Mouse (Mus musculus) CH12.LX (cell line): ENCODE results near the gene Lcn6. TPM values are rescaled to one million over a fixed set of nuclear protein-coding genes. Genes with fewer than 3 reads are reported as not detected.

Experiments
- DNase-seq: peaks from one replicate; pipeline ENCODE4 v3.0.0-alpha.2; 2013; ENCODE audit errors: extremely low read depth
- H3K27ac ChIP-seq: 2 replicates; pipeline ENCODE4 v1.5.1; 2012; ENCODE audit warnings: low read depth, mild to moderate bottlenecking, control low read depth, moderate library complexity; ENCODE audit not compliant: insufficient read depth
- H3K27me3 ChIP-seq: replicated peaks from 2 replicates; pipeline ENCODE3; 2012; ENCODE audit warnings: inconsistent platforms
- H3K36me3 ChIP-seq, 2 experiments: replicated peaks in 1 of 2; 2 replicates each; pipeline versions ENCODE3 to v1.6.1; 2012; ENCODE audit warnings: inconsistent platforms in 1 of 2, low read length in 1 of 2, mild to moderate bottlenecking in 1 of 2, mixed read lengths in 1 of 2, moderate library complexity in 1 of 2; ENCODE audit not compliant: control insufficient read depth in 1 of 2, insufficient read depth in 1 of 2
- H3K4me1 ChIP-seq, 2 experiments: 2 replicates each; pipeline ENCODE4 v1.6.1; 2012; ENCODE audit warnings: inconsistent platforms in 1 of 2, moderate library complexity in 1 of 2; ENCODE audit not compliant: insufficient read depth in 2 of 2, control insufficient read depth in 1 of 2
- H3K4me2 ChIP-seq: 2 replicates; pipeline ENCODE4 v1.6.1; 2012; ENCODE audit warnings: low read depth, mild to moderate bottlenecking, control low read depth; ENCODE audit not compliant: poor library complexity, insufficient read depth, severe bottlenecking
- H3K4me3 ChIP-seq, 3 experiments: fragments of 150-350 bp in 1 of 3; sonication (generic) in 1 of 3; replicated peaks in 1 of 3; 2 replicates each; pipeline versions ENCODE3 to v1.5.1; 2011 to 2012; ENCODE audit warnings: low read depth in 2 of 3, low read length in 2 of 3, mild to moderate bottlenecking in 2 of 3, moderate library complexity in 2 of 3, control low read depth in 1 of 3, improper control_type of control experiment in 1 of 3, inconsistent platforms in 1 of 3, mixed read lengths in 1 of 3; ENCODE audit not compliant: poor library complexity in 1 of 3
- H3K79me2 ChIP-seq: replicated peaks from 2 replicates; pipeline ENCODE4 v1.6.1; 2012; ENCODE audit warnings: mild to moderate bottlenecking, moderate library complexity; ENCODE audit not compliant: control insufficient read depth, poor library complexity, insufficient read depth, severe bottlenecking; ENCODE audit errors: extremely low read depth
- H3K9ac ChIP-seq: 2 replicates; pipeline ENCODE4 v1.6.1; 2012; ENCODE audit warnings: low read depth, mild to moderate bottlenecking, control low read depth, moderate library complexity; ENCODE audit not compliant: insufficient read depth
- H3K9me3 ChIP-seq: replicated peaks from 2 replicates; pipeline ENCODE3; 2012; ENCODE audit warnings: low read length, inconsistent platforms, mixed read lengths
- BHLHE40 ChIP-seq: IDR thresholded peaks from 2 replicates; pipeline ENCODE4 v1.6.1; 2011; ENCODE audit warnings: mild to moderate bottlenecking, low read depth, low read length, improper control_type of control experiment
- CHD2 ChIP-seq: IDR thresholded peaks from 2 replicates; pipeline ENCODE4 v1.6.1; 2011; ENCODE audit warnings: low read length, improper control_type of control experiment
- CTCF ChIP-seq, 2 experiments: IDR thresholded peaks in 1 of 2; conservative IDR thresholded peaks in 1 of 2; 2 replicates each; pipeline ENCODE4 v1.5.1; 2011 to 2012; ENCODE audit warnings: low read depth in 2 of 2, low read length in 2 of 2, improper control_type of control experiment in 1 of 2, inconsistent platforms in 1 of 2, mild to moderate bottlenecking in 1 of 2, moderate library complexity in 1 of 2
- E2F4 ChIP-seq: IDR thresholded peaks from 2 replicates; pipeline ENCODE4 v1.6.1; 2011; ENCODE audit warnings: low read depth, low read length, improper control_type of control experiment; ENCODE audit not compliant: insufficient replicate concordance
- ELF1 ChIP-seq: IDR thresholded peaks from 2 replicates; pipeline ENCODE4 v1.6.1; 2014; ENCODE audit warnings: low read depth, mild to moderate bottlenecking, inconsistent platforms, low read length, improper control_type of control experiment
- ETS1 ChIP-seq: conservative IDR thresholded peaks from 2 replicates; pipeline ENCODE4 v1.6.1; 2012; ENCODE audit warnings: low read depth, mild to moderate bottlenecking, inconsistent platforms, low read length, improper control_type of control experiment, moderate library complexity
- HCFC1 ChIP-seq: IDR thresholded peaks from 2 replicates; pipeline ENCODE4 v1.6.1; 2012; ENCODE audit warnings: low read depth, mild to moderate bottlenecking, inconsistent platforms, low read length, improper control_type of control experiment
- IRF4 ChIP-seq: IDR thresholded peaks from 2 replicates; pipeline ENCODE4 v1.6.1; 2014; ENCODE audit warnings: low read depth, mild to moderate bottlenecking, inconsistent platforms, low read length, improper control_type of control experiment
- JUN ChIP-seq: IDR thresholded peaks from 2 replicates; pipeline ENCODE4 v1.6.1; 2011; ENCODE audit warnings: low read depth, mild to moderate bottlenecking, low read length, improper control_type of control experiment, moderate library complexity; ENCODE audit not compliant: insufficient read depth
- JUND ChIP-seq: conservative IDR thresholded peaks from 2 replicates; pipeline ENCODE4 v1.6.1; 2011; ENCODE audit warnings: low read depth, low read length, improper control_type of control experiment
- MAFK ChIP-seq: IDR thresholded peaks from 2 replicates; pipeline ENCODE4 v1.6.1; 2011; ENCODE audit warnings: low read length, improper control_type of control experiment; ENCODE audit not compliant: insufficient replicate concordance
- MAZ ChIP-seq: IDR thresholded peaks from 2 replicates; pipeline ENCODE4 v1.6.1; 2012; ENCODE audit warnings: low read depth, mild to moderate bottlenecking, inconsistent platforms, low read length, improper control_type of control experiment, moderate library complexity
- MXI1 ChIP-seq: IDR thresholded peaks from 2 replicates; pipeline ENCODE4 v1.6.1; 2011; ENCODE audit warnings: mild to moderate bottlenecking, low read depth, low read length, improper control_type of control experiment
- MYC ChIP-seq: IDR thresholded peaks from 2 replicates; pipeline ENCODE4 v1.6.1; 2011; ENCODE audit warnings: low read depth, mild to moderate bottlenecking, improper control_type of control experiment, low read length
- NELFE ChIP-seq: IDR thresholded peaks from 2 replicates; pipeline ENCODE4 v1.6.1; 2011; ENCODE audit warnings: low read depth, low read length, improper control_type of control experiment
- NRF1 ChIP-seq: IDR thresholded peaks from 2 replicates; pipeline ENCODE4 v1.6.1; 2014; ENCODE audit warnings: low read depth, mild to moderate bottlenecking, inconsistent platforms, low read length, improper control_type of control experiment, moderate library complexity
- POLR2A ChIP-seq: IDR thresholded peaks from 2 replicates; pipeline ENCODE4 v1.6.1; 2011; ENCODE audit warnings: low read depth, mild to moderate bottlenecking, improper control_type of control experiment, low read length
- POLR2AphosphoS2 ChIP-seq: IDR thresholded peaks from 2 replicates; pipeline ENCODE4 v1.6.1; 2011; ENCODE audit warnings: low read depth, low read length, improper control_type of control experiment
- RAD21 ChIP-seq: IDR thresholded peaks from 2 replicates; pipeline ENCODE4 v1.6.1; 2011; ENCODE audit warnings: low read depth, mild to moderate bottlenecking, low read length, improper control_type of control experiment, moderate library complexity
- SMC3 ChIP-seq: IDR thresholded peaks from 2 replicates; pipeline ENCODE4 v1.6.1; 2011; ENCODE audit warnings: low read depth, low read length, improper control_type of control experiment
- TCF12 ChIP-seq: IDR thresholded peaks from 2 replicates; pipeline ENCODE4 v1.6.1; 2014; ENCODE audit warnings: low read depth, mild to moderate bottlenecking, inconsistent platforms, low read length, improper control_type of control experiment
- UBTF ChIP-seq: IDR thresholded peaks from 2 replicates; pipeline ENCODE4 v1.6.1; 2012; ENCODE audit warnings: low read depth, mild to moderate bottlenecking, inconsistent platforms, low read length, improper control_type of control experiment, moderate library complexity
- ZC3H11A ChIP-seq: IDR thresholded peaks from 2 replicates; pipeline ENCODE4 v1.6.1; 2012; ENCODE audit warnings: low read depth, mild to moderate bottlenecking, inconsistent platforms, low read length, improper control_type of control experiment
- ZKSCAN1 ChIP-seq: IDR thresholded peaks from 2 replicates; pipeline ENCODE4 v1.6.1; 2012; ENCODE audit warnings: low read depth, inconsistent platforms, low read length, improper control_type of control experiment, borderline replicate concordance
- ZMIZ1 ChIP-seq: IDR thresholded peaks from 2 replicates; pipeline ENCODE4 v1.6.1; 2012; ENCODE audit warnings: low read depth, mild to moderate bottlenecking, inconsistent platforms, low read length, improper control_type of control experiment
- ZNF384 ChIP-seq: IDR thresholded peaks from 2 replicates; pipeline ENCODE4 v1.6.1; 2012; ENCODE audit warnings: low read depth, low read length, improper control_type of control experiment, inconsistent platforms
- dilution Hi-C: fragments of 300-500 bp; cut with MboI; formaldehyde crosslinking; loops from 2 replicates; pipeline ENCODE4 v1.14.3; 2020; ENCODE audit warnings: low sequenced_read_pairs; ENCODE audit not compliant: extremely low pct_unique_long_range_greater_than_20kb, extremely low pct_ligation_motif_present
- in situ Hi-C: fragments of 300-500 bp; cut with MboI; formaldehyde crosslinking; loops from 3 replicates; pipeline ENCODE4 v1.14.3; 2019; ENCODE audit warnings: low sequenced_read_pairs, low pct_ligation_motif_present, low pct_unique_long_range_greater_than_20kb, mixed read lengths
- polyA plus RNA-seq: library from polyadenylated mRNA; unstranded; fragments of >175 nt; gene quantifications from 2 replicates; pipeline ENCODE4 v1.2.1, GENCODE M21; 2012; ENCODE audit warnings: low read depth; ENCODE audit not compliant: insufficient read length
- total RNA-seq, 2 experiments: library from RNA; depleted of rRNA; stranded (reverse); fragments of 300-350 nt in 1 of 2; fragments of >200 nt in 1 of 2; gene quantifications; 2 replicates each; pipeline ENCODE4 v1.2.3; 2012 to 2014

Gene Lcn6
- total and polyA plus RNA-seq, 3 experiments = not detected

- Histone ChIP-seq H3K27me3 (peaks cover 35% of the 10 kb centered on the region), H3K4me3 (no peak within 1 kb of the TSS), H3K27ac (no peak within 1 kb of the TSS), H3K9ac (no peak within 1 kb of the TSS), H3K4me1 (peaks cover 15 to 20% of the 10 kb centered on the region in 2 experiments; a peak in 3 of 4 replicates), H3K79me2 (no peaks in the 10 kb centered on the region), H3K4me2 (no peak within 1 kb of the TSS), H3K36me3 (no peaks in the 10 kb centered on the region), H3K9me3 (no peaks in the 10 kb centered on the region)
- TF ChIP-seq BHLHE40 (no peak), ETS1 (no peak), E2F4 (no peak), IRF4 (no peak), MYC (no peak), POLR2AphosphoS2 (no peak), TCF12 (no peak), CTCF (conservative IDR thresholded peaks at IDR 0.05 in 1 of 2, IDR thresholded peaks at IDR 0.05 in 1 of 2; ENCODE audit: low read depth in 2 of 2, low read length in 2 of 2) (no peak), SMC3 (no peak), RAD21 (no peak), ZKSCAN1 (no peak), POLR2A (no peak), MXI1 (no peak), UBTF (no peak), NRF1 (no peak), ZMIZ1 (no peak), NELFE (no peak), ZNF384 (no peak)
- in situ Hi-C loops (no loop called here), dilution Hi-C loops (no loop called here)
- no peak for DNase-seq
These were observed 18.9 kb upstream of the Lcn6 start, which contains the start of gene Lcn5 for GRCm38 (mm10) chr2:25657652-25658051. Lcn5 (plus strand) TSS chr2:25657952.

- Histone ChIP-seq H3K4me2 (no peak overlapping the region), H3K36me3 (no peaks in the 10 kb centered on the region), H3K27me3 (peaks cover 9% of the 10 kb centered on the region), H3K4me1 (peaks cover 15 to 35% of the 10 kb centered on the region in 2 experiments), H3K79me2 (no peaks in the 10 kb centered on the region), H3K9ac (no peak overlapping the region), H3K27ac (no peak overlapping the region), H3K4me3 (no peak overlapping the region), H3K9me3 (no peaks in the 10 kb centered on the region)
- DNase-seq = no peak
- in situ Hi-C loops = no loop called here
- TF ChIP-seq NRF1 (no peak), POLR2A (no peak), MAZ (no peak), CHD2 (no peak), ZC3H11A (no peak), JUN (no peak), MXI1 (no peak), HCFC1 (no peak), ELF1 (no peak), JUND (no peak), ETS1 (no peak), ZKSCAN1 (no peak), ZMIZ1 (no peak), MAFK (no peak), POLR2AphosphoS2 (no peak), CTCF (conservative IDR thresholded peaks at IDR 0.05 in 1 of 2, IDR thresholded peaks at IDR 0.05 in 1 of 2; ENCODE audit: low read depth in 2 of 2, low read length in 2 of 2) (no peak)
- dilution Hi-C loops = no loop called here
These were observed 16.3 kb upstream of the Lcn6 start for GRCm38 (mm10) chr2:25660279-25660678.
